Mouse (Mus musculus): ENCODE data around the gene Gata2. TPM values are rescaled to one million over a fixed set of nuclear protein-coding genes. Genes with fewer than 3 reads are reported as not detected.

Gata2 gene
- total RNA-seq, 2 experiments from 2014 or later, result 4.4 to 6.3 TPM

- DNase-seq, result no peak
These were observed 14.6 kb downstream of the Gata2 start for GRCm38 (mm10) chr6:88208321-88208720.

- no peak for DNase-seq
These were observed 15.8 kb downstream of the Gata2 start for GRCm38 (mm10) chr6:88209453-88209852.

- DNase-seq, result no peak
These were observed 16.5 kb downstream of the Gata2 start for GRCm38 (mm10) chr6:88210182-88210581.

GRCm38 (mm10) chr6:88215797-88216196 lies 22.1 kb downstream of the Gata2 start:
- no peak for DNase-seq

GRCm38 (mm10) chr6:88216199-88216598 lies 22.5 kb downstream of the Gata2 start:
- no peak for DNase-seq

- no peak for DNase-seq
These were observed 25.4 kb downstream of the Gata2 start for GRCm38 (mm10) chr6:88219094-88219493.

- no peak for DNase-seq
These were observed 28.3 kb downstream of the Gata2 start, which contains the start of gene Dnajb8 for GRCm38 (mm10) chr6:88221968-88222367. Dnajb8 (plus strand) TSS chr6:88222268.

- no peak for DNase-seq
These were observed 32.9 kb downstream of the Gata2 start for GRCm38 (mm10) chr6:88226570-88226994.

- no peak for DNase-seq
These were observed 33.8 kb downstream of the Gata2 start for GRCm38 (mm10) chr6:88227537-88227936.

- no peak for DNase-seq
These were observed 35.5 kb downstream of the Gata2 start for GRCm38 (mm10) chr6:88229221-88229620.

- DNase-seq, result peak; percentile 57
These were observed 38.1 kb downstream of the Gata2 start for GRCm38 (mm10) chr6:88231821-88232220.

GRCm38 (mm10) chr6:88232221-88232620 lies 38.5 kb downstream of the Gata2 start:
- no peak for DNase-seq

GRCm38 (mm10) chr6:88233996-88234395 lies 40.3 kb downstream of the Gata2 start:
- no peak for DNase-seq

- no peak for DNase-seq
These were observed 41.8 kb downstream of the Gata2 start for GRCm38 (mm10) chr6:88235461-88235860.

GRCm38 (mm10) chr6:88235983-88236382 lies 42.3 kb downstream of the Gata2 start:
- no peak for DNase-seq

- no peak for DNase-seq
These were observed 42.8 kb downstream of the Gata2 start for GRCm38 (mm10) chr6:88236513-88236912.

GRCm38 (mm10) chr6:88242604-88243003 lies 48.9 kb downstream of the Gata2 start:
- DNase-seq, result peak; percentile 47

GRCm38 (mm10) chr6:88249231-88249630 lies 55.5 kb downstream of the Gata2 start:
- DNase-seq, result no peak

- no peak for DNase-seq
These were observed 57.7 kb downstream of the Gata2 start for GRCm38 (mm10) chr6:88251396-88251795.

- no peak for DNase-seq
These were observed 58.2 kb downstream of the Gata2 start for GRCm38 (mm10) chr6:88251798-88252478.

GRCm38 (mm10) chr6:88254082-88254481 lies 60.4 kb downstream of the Gata2 start:
- no peak for DNase-seq

- no peak for DNase-seq
These were observed 61.7 kb downstream of the Gata2 start for GRCm38 (mm10) chr6:88255435-88255834.
